ENCODE assay signal across 35 mouse cellular contexts in the genomic region with DNA sequence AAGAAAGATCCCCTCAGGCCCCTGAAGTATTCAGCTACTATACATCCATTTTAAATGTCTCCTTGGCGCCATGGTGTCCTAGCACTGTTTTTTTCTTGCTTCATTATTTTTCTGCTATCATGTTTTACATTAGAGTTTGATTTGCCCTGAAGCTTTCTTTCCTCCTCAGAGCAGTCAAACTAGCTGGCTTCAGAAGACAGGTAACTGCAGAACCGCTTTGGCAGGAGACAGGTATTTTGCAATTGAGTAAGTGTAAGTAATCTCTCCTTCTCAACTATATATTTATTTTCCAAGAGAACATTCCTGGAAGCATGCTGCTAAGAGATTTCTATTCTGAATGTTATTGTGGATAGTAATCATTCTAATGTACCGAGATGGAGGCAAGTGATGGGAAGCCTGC.
"Had no signal": no experiment of that assay in that cellular context is flagged by ENCODE, and none has a peak within 500 bp of the region (broad histone marks: within the 10 kb centered on the region; RNA-seq: fewer than 3 reads in every experiment).

No protein-coding gene starts in this region.

- H3K9ac ChIP-seq: heart, embryonic 12.5 days; heart, embryonic 13.5 days; heart, embryonic 15.5 days; hindbrain, embryonic 12.5 days; hindbrain, embryonic 13.5 days; hindbrain, embryonic 14.5 days; hindbrain, embryonic 15.5 days; intestine, embryonic 15.5 days; kidney, embryonic 15.5 days had no signal

- H3K4me3 ChIP-seq: heart, embryonic 10.5 days; heart, embryonic 12.5 days; heart, embryonic 13.5 days; heart, embryonic 15.5 days; hindbrain, embryonic 10.5 days; hindbrain, embryonic 12.5 days; hindbrain, embryonic 13.5 days; hindbrain, embryonic 15.5 days; intestine, embryonic 15.5 days; kidney, embryonic 15.5 days; layer of hippocampus, adult 2 months had no signal

- H3K27ac ChIP-seq: heart, embryonic 10.5 days; heart, embryonic 13.5 days; heart, embryonic 15.5 days; hindbrain, embryonic 10.5 days; hindbrain, embryonic 12.5 days; hindbrain, embryonic 13.5 days; hindbrain, embryonic 14.5 days; hindbrain, embryonic 15.5 days; hindbrain, postnatal 0 days; intestine, embryonic 15.5 days; kidney, embryonic 15.5 days; kidney, postnatal 0 days; layer of hippocampus, adult 2 months had no signal

- H3K27me3 ChIP-seq: heart, embryonic 12.5 days; heart, embryonic 13.5 days; heart, embryonic 15.5 days; hindbrain, embryonic 12.5 days; hindbrain, embryonic 13.5 days; hindbrain, embryonic 15.5 days; intestine, embryonic 15.5 days; kidney, embryonic 15.5 days had no signal

- H3K9me3 ChIP-seq: heart, embryonic 10.5 days; heart, embryonic 12.5 days; heart, embryonic 13.5 days; heart, embryonic 15.5 days; hindbrain, embryonic 10.5 days; hindbrain, embryonic 12.5 days; hindbrain, embryonic 13.5 days; hindbrain, embryonic 15.5 days; intestine, embryonic 15.5 days; kidney, embryonic 15.5 days had no signal

- ATAC-seq: hindbrain, embryonic 16.5 days; hindbrain, postnatal 0 days; inflammation-experienced regulatory T-cells, adult 6 months; intestine, embryonic 15.5 days; intestine, embryonic 16.5 days; intestine, postnatal 0 days had no signal

- H3K36me3 ChIP-seq: heart, embryonic 10.5 days; heart, embryonic 12.5 days; heart, embryonic 13.5 days; heart, embryonic 15.5 days; hindbrain, embryonic 10.5 days; hindbrain, embryonic 12.5 days; hindbrain, embryonic 13.5 days; hindbrain, embryonic 15.5 days; intestine, embryonic 15.5 days; kidney, embryonic 15.5 days had no signal

- H3K4me1 ChIP-seq: hindbrain, embryonic 10.5 days; hindbrain, embryonic 12.5 days; hindbrain, embryonic 13.5 days; hindbrain, embryonic 15.5 days; intestine, embryonic 15.5 days; kidney, embryonic 15.5 days had no signal

- H3K4me2 ChIP-seq: heart, embryonic 11.5 days; heart, embryonic 12.5 days; heart, embryonic 13.5 days; heart, embryonic 15.5 days; hindbrain, embryonic 12.5 days; hindbrain, embryonic 13.5 days; hindbrain, embryonic 14.5 days; hindbrain, embryonic 15.5 days; intestine, embryonic 15.5 days; kidney, embryonic 15.5 days had no signal

- DNase-seq: heart, postnatal 10 days; heart, postnatal 14 days; heart, postnatal 36 days; heart, postnatal 4 days; kidney, adult 11 months; kidney, adult 18-20 months; kidney, adult 2 months; kidney, adult 8-10 months; kidney, adult 9 months; kidney, postnatal 10 days; kidney, postnatal 14 days; kidney, postnatal 25 days; kidney, postnatal 36 days; kidney, postnatal 4 days; layer of hippocampus, adult 9-11 months; layer of hippocampus, postnatal 36 days had no signal
